Mouse (Mus musculus): ENCODE results near the gene Chtop. TPM values are rescaled to one million over a fixed set of nuclear protein-coding genes. Genes with fewer than 3 reads are reported as not detected.

The Chtop gene
- total RNA-seq, 1 experiment from 2014 or later = 108 TPM

- DNase-seq = no peak
Measured at GRCm38 (mm10) chr3:90512948-90513642, 3.8 kb upstream of the Chtop start.

GRCm38 (mm10) chr3:90512276-90512675 lies 3.0 kb upstream of the Chtop start:
- DNase-seq = no peak

- DNase-seq = no peak
Measured at GRCm38 (mm10) chr3:90509747-90510123, 437 bp upstream of the Chtop start.

GRCm38 (mm10) chr3:90508287-90508949 lies 880 bp downstream of the Chtop start:
- no peak for DNase-seq

GRCm38 (mm10) chr3:90506362-90506761 lies 2.9 kb downstream of the Chtop start:
- DNase-seq = no peak

- DNase-seq = no peak
Measured at GRCm38 (mm10) chr3:90505216-90505615, 4.1 kb downstream of the Chtop start.

- DNase-seq = no peak
Measured at GRCm38 (mm10) chr3:90503444-90503843, 5.9 kb downstream of the Chtop start.

- no peak for DNase-seq
Measured at GRCm38 (mm10) chr3:90497597-90497996, 11.7 kb downstream of the Chtop start.

GRCm38 (mm10) chr3:90495850-90496525 lies 13.3 kb downstream of the Chtop start:
- no peak for DNase-seq

- DNase-seq = no peak
Measured at GRCm38 (mm10) chr3:90493831-90494540, 15.3 kb downstream of the Chtop start.

- peak; percentile 50 for DNase-seq
Measured at GRCm38 (mm10) chr3:90491350-90491749, 17.9 kb downstream of the Chtop start.

GRCm38 (mm10) chr3:90490696-90491256 lies 18.5 kb downstream of the Chtop start, which contains the start of gene Snapin:
Gene Snapin, minus strand, starts transcription at chr3:90491033.
- peak; percentile 97 for DNase-seq

GRCm38 (mm10) chr3:90488576-90488975 lies 20.7 kb downstream of the Chtop start:
- no peak for DNase-seq

GRCm38 (mm10) chr3:90486998-90487397 lies 22.3 kb downstream of the Chtop start:
- no peak for DNase-seq

- DNase-seq = peak; percentile 96
Measured at GRCm38 (mm10) chr3:90475831-90476611, 33.3 kb downstream of the Chtop start, which contains the start of gene Ilf2. Gene Ilf2, plus strand, starts transcription at chr3:90476126.

GRCm38 (mm10) chr3:90475151-90475830 lies 34.0 kb downstream of the Chtop start:
- no peak for DNase-seq

- peak; percentile 73 for DNase-seq
Measured at GRCm38 (mm10) chr3:90472213-90472612, 37.1 kb downstream of the Chtop start.

- no peak for DNase-seq
Measured at GRCm38 (mm10) chr3:90467618-90468300, 41.5 kb downstream of the Chtop start.

GRCm38 (mm10) chr3:90466311-90466766 lies 43.0 kb downstream of the Chtop start:
- peak; percentile 83 for DNase-seq

Measured in adrenal gland, postnatal 14 days (tissue).